Mouse (Mus musculus) right cerebral cortex, postnatal 36 days (tissue): Measurements from ENCODE around the gene Ap1s2.

Experiments used
- DNase-seq, 2 experiments: peaks; one replicate each; pipeline ENCODE4 v3.0.0; 2022; ENCODE audit warnings: low spot score in 2 of 2, mixed read lengths in 1 of 2

Gene Ap1s2

GRCm38 (mm10) chrX:163908337-163909250 lies at the start of gene Ap1s2:
Gene Ap1s2 (plus strand): TSS chrX:163909017.
- DNase-seq, result peak; percentile 92

GRCm38 (mm10) chrX:163867711-163868379 lies 41.0 kb upstream of the Ap1s2 start:
- no peak for DNase-seq

DNA sequence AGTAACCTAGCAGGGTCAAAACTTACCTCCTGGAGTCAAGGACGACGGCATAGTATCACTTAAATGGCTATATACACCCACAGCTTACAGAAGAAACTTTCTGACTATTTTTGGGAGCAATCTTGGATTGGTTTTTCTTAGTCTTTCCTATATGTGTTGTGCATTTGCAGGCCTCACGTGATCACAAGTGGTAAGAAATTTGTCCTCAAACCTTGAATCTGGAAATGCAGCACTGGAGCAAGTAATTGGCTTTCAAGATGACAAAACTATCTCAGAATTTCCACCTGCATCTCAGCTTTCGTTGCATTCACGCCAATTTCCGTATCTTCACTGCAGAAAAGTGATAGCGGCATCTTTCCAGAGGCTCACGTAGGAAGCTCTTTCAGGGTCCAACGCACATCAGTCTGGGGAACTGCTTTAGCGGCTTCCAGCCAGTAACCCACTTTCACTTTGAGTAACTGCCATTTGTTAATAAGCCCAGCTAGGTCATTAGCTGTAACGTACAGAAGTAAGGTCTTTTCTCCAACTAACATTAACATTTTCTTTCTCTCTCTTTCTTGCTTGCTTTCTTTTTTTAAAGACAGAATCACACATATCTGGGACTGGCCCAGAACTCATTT lies 40.0 kb upstream of the Ap1s2 start:
- DNase-seq, result no peak

- DNase-seq, result peak in 1 of 2 experiments; percentile 2
Measured at GRCm38 (mm10) chrX:163875932-163876331, 32.9 kb upstream of the Ap1s2 start.

DNA sequence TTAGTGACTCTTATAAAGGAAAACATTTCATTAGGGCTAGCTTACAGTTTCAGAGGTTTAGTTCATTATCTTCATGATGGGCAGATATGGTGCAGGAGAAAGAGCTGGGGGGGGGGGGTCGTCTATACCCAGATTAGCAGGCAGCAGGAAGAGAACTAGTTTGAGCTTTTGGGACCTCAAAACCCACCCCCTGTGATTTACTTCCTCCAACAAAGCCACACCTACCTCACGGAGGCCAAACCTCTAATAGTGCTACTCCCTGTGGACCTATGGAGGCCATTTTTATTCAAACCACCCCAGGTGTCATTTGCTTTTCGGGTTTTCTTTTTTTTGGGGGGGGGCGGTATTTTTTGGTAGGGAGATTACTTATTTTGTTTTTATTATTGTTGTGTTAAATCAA lies 32.2 kb upstream of the Ap1s2 start:
- DNase-seq, result no peak

DNA sequence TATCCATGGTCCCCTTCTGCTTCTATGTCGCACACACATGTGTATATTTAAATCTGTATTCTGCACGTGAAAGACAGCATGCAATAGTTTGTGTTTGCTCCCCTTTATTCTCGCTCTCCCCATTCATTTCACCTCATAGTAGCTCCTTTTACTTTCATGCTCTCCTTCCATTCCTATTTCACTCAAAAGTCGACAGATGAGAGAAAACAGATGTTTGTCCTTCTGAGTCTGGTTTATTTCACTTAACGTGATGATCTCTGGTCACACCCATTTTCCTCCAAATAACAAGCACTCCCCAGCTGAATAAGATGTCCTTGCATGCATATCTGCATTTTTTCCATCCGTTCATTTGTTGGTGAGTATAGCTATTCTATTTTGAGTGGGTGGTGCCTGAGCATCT lies 29.8 kb upstream of the Ap1s2 start:
- DNase-seq, result no peak

DNA sequence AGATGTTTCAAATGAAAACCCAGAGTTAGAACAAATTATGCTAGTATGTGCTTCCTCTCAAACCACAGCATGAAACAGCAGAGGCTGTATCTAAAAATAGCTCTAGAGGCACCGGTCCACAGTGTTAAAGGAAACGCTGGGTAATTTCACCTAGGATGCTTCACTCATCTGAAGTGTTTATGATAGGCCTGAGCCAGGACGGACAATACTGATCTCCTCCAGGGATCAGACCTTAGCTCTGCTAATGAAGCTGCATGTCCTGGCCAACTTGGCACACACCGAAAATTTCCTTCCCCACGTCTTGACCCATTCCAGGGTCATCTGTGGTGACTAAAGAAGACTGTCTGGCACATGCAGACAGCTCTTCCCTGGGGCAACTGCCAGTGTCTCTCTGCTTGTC lies 29.4 kb upstream of the Ap1s2 start:
- DNase-seq, result no peak

DNA sequence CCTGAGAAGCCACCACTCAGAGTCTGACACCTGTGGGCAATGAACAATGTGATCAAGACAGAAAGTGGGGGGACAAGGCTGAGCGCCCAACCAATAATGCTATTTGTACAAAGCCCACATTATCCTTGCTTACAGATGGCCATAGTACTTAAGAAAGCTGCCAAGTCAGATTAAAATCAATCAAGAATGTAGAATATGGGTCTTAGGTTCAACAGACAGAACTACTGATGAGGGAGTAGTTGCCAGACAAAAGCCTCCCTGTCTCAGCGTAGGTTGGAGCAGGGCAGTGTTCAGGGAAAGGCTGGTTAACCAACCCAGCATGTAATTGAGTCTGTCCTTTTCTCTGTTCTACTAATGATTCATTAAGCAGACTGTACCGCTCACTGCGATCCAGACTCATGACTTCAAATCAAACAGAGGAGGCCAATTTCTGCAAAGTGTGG lies 23.3 kb upstream of the Ap1s2 start:
- DNase-seq, result no peak

- DNase-seq, result no peak
Measured at GRCm38 (mm10) chrX:163897354-163897753, 11.5 kb upstream of the Ap1s2 start.

GRCm38 (mm10) chrX:163899431-163900020 lies 9.3 kb upstream of the Ap1s2 start:
- DNase-seq, result no peak

- DNase-seq, result no peak
Measured at GRCm38 (mm10) chrX:163906861-163907260, 2.0 kb upstream of the Ap1s2 start.

- no peak for DNase-seq
Measured at GRCm38 (mm10) chrX:163908003-163908336, 847 bp upstream of the Ap1s2 start.

DNA sequence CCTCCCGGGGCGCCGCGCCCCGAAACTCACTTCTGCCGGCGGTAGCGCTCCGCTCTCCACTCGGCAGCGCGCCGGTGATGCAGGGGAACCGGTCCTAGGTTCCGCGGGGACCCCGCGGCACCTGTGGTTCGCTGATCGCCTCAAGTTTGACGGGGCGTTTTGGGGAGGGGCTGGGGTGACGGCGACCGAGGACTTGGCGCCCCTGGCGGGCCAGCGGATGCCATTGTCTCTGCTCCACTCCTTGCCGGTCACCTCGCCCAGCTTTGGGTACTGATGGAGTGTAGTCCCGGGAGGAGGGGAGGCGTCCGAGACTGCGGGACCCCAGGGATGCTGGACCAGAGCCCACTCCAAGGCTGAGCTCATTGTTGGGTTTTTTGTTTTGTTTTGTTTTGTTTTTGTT lies 564 bp downstream of the Ap1s2 start:
- DNase-seq, result peak; percentile 2 to 3

DNA sequence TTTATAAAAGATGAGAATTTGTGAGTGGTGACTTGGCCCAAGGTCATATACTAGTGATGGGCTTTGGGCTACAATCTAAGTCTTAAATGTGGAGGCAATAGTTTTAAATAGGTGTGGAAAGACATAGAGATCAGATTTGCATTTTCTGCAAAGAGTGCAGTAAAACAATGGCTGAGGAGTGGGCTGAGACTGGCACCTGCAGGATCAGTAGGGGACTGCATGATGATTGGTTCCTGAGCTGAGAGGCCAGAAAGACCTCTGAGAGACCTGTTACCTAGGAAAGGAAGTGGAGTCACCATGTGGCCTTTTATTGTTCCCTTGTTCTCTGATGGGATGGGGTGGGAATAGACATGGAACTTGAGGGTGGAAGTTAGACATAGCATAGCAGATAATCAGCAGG lies 4.0 kb downstream of the Ap1s2 start:
- no peak for DNase-seq

DNA sequence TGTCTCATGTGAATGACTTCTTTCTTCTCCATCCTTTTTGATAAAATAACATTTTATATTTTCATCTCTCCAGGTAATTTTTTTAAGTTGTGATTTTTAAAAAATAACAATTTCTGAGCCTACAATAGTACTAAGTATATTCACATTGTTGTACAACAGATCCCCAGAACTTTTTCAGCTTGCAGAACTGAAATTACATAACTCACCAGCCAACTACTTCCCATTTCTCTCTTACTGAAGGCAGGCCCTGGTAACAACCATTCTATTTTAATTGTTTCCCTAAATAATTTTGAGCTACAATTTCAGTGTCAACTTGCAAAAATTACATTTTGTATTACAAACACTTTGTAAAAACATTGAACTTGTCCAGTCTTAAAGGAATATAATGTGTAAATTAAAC lies 20.7 kb downstream of the Ap1s2 start:
- DNase-seq, result no peak

DNA sequence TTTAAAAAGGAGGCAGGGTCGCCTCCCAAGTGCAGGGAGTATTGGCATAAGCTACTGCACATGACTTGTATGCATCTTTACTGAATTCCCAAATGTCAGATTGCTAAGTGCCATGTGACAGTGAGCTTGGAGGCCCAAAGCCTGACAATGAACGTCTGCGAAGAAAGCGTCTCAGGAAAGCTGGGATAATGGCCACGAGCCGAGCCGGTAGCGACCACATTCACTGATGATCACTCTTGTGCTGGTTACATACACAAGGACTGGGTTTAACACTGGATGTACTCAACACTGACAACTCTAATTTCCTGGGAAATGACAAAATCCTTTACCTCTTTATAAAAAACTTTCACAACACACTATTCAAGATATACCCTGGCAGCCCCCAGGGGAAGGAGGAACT lies 25.9 kb downstream of the Ap1s2 start:
- DNase-seq, result no peak

DNA sequence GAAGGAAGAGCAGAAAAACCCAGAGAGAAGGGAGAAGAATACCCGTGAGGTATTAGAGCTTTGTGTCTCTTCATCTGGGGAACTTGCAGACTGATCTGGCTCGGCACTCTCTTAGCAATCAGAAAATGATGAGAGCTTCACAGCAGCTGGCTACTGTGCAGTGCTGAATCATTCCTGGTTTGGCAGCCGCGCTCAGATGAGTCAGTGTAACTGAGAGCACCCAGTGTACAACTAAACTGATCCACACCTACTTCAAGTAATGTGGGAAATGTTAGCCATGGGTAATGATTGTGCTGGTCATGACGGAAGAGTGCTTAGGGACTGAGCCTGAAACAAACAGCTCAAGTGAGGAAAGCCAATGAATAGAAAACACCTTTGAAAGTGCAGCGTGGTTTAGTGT lies 29.8 kb downstream of the Ap1s2 start:
- peak; percentile 51 to 62 for DNase-seq

GRCm38 (mm10) chrX:163944381-163944780 lies 35.6 kb downstream of the Ap1s2 start:
- no peak for DNase-seq

GRCm38 (mm10) chrX:163951618-163952017 lies 42.8 kb downstream of the Ap1s2 start:
- DNase-seq, result no peak

GRCm38 (mm10) chrX:163957381-163957780 lies 48.6 kb downstream of the Ap1s2 start:
- DNase-seq, result no peak

DNA sequence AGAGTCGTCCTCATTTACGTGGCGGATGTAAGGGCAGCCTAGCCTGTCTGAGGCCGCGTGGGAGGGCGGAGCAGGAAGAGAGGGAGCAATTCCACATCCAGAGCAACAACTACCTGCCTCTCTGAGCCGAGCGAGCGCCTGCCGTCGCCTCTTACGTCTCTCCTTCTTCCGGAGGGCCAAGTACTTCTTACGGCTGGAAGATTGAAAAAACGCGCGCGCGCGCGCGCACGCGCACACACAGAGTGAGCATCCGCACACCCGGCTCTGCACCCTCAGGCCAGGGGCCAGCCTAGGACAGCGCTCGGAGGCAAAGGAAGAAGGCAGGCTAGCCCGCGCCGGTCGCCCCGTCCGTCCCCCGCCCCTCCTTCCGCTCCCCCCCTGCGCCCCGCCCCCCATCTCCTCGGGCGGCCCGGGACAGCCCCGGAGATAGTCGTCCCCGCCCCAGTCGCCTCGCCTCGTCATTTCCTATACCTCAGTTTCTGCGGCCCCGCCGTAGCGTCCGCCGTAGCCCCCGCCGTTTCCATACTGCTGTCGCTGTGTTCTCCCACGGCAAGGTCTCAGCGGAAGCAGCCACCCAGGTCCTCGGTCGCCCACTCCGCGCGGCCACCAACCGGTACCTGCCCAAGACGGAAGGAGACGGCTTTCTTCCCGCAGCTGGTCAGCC lies 49.1 kb downstream of the Ap1s2 start:
- DNase-seq, result peak; percentile 7 to 36

DNA sequence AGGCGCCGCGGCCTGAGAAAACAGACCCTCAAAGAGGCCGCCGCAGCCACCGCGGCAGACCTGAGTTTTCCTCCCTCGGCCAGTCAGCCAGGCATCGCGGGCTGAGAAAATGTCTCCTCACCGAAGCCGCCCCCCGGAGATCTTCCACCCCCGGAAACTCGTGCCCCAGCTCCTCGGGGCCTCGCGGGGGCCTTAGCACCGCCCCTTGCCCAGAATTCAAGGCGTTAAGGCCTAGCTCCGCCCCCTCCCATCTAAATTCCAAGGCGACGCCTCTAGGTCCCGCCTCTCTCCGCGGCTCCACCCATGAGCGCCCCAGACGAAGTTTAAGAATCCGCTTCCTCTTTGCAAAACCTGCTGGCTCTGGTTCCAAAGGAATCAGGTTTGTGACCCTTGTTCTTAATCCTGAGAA lies 49.7 kb downstream of the Ap1s2 start, which contains the start of gene Zrsr2:
Gene Zrsr2 (minus strand): TSS at position 195 of the 409 bp plus-strand sequence.
- peak; percentile 57 to 75 for DNase-seq
